Mouse (Mus musculus): Measurements from ENCODE around the gene 4933411K16Rik. TPM values are rescaled to one million over a fixed set of nuclear protein-coding genes. Genes with fewer than 3 reads are reported as not detected.
A peak's percentile ranks its signal among the peaks of the same experiment; 100 is the strongest.

Gene 4933411K16Rik
- total and polyA plus RNA-seq, 2 experiments, result 7.0 to 17.1 TPM

DNA sequence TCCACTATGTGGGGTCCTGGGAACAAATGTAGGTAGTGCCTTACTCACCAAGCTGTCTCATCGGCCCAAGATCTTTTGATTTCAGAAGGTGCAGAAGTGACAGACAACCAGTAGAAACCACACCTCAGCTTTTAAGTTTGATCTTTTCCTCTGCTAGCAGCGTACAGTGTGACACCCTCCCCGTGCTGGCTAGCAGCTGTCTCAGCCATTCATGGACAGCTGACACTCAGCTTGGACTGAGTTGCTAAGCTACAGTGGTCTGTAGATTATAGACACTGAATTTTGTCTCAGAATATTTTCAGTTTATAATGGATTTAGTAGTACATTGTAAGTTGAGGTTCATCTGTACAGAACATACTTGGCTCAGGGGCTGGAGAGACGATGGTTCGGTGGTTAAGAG, 20.9 kb upstream of the 4933411K16Rik start:
- Histone ChIP-seq H3K9ac (ENCODE audit: low read depth, low read length) (no peak overlapping the region), H3K4me1 (ENCODE audit: control insufficient read depth, insufficient read depth, low read length) (peaks cover 2% of the 10 kb centered on the region; the same call in 1 of the 2 replicates), H3K4me3 (ENCODE audit: insufficient read depth, low read depth, low read length) (no peak overlapping the region), H3K27ac (replicated peaks; ENCODE audit: insufficient read depth, low read depth, low read length) (no peak overlapping the region), H3K79me2 (ENCODE audit: control insufficient read depth, insufficient read depth, low read length) (peaks cover 9% of the 10 kb centered on the region; the same call in 1 of the 2 replicates), H3K27me3 (ENCODE audit: control insufficient read depth, insufficient read depth, low read length) (no peaks in the 10 kb centered on the region), H3K36me3 (ENCODE audit: control insufficient read depth, insufficient read depth, low read length) (no peaks in the 10 kb centered on the region)
- DNase-seq (ENCODE audit: extremely low read depth, low read depth, low spot score), result no peak
- 93% methylated on average over 5 of the region's 5 CpGs for WGBS
- TF ChIP-seq CTCF (IDR thresholded peaks at IDR 0.05; ENCODE audit: low read depth, low read length) (no peak), POLR2A (IDR thresholded peaks at IDR 0.05; ENCODE audit: extremely low read depth, insufficient read depth, low read length) (no peak)

DNA sequence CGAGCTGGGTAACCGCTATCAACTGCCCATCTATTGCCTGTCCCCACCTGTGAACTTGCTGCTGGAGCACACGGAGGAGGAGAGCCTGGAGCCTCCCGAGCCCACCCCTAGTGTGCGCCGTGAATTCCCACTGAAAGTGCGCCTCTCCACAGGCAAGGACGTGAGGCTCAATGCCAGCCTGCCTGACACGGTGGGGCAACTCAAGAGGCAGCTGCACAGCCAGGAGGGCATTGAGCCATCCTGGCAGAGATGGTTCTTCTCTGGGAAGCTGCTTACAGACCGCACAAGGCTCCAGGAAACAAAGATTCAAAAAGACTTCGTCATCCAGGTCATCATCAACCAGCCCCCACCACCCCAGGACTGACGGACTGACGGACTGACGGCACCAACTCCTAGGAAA, 18.4 kb upstream of the 4933411K16Rik start:
- Histone ChIP-seq H3K9ac (ENCODE audit: low read depth, low read length) (no peak overlapping the region), H3K4me3 (ENCODE audit: insufficient read depth, low read depth, low read length) (no peak overlapping the region), H3K4me1 (ENCODE audit: control insufficient read depth, insufficient read depth, low read length) (peaks cover 2% of the 10 kb centered on the region; the same call in 1 of the 2 replicates), H3K27ac (replicated peaks; ENCODE audit: insufficient read depth, low read depth, low read length) (no peak overlapping the region), H3K27me3 (ENCODE audit: control insufficient read depth, insufficient read depth, low read length) (no peaks in the 10 kb centered on the region), H3K79me2 (ENCODE audit: control insufficient read depth, insufficient read depth, low read length) (no peaks in the 10 kb centered on the region; the same call in 1 of the 2 replicates), H3K36me3 (ENCODE audit: control insufficient read depth, insufficient read depth, low read length) (no peaks in the 10 kb centered on the region)
- TF ChIP-seq POLR2A (IDR thresholded peaks at IDR 0.05; ENCODE audit: extremely low read depth, insufficient read depth, low read length) (no peak), CTCF (IDR thresholded peaks at IDR 0.05; ENCODE audit: low read depth, low read length) (no peak)
- WGBS, result 95% methylated on average over 14 of the region's 14 CpGs
- DNase-seq (ENCODE audit: extremely low read depth, low read depth, low spot score), result no peak

DNA sequence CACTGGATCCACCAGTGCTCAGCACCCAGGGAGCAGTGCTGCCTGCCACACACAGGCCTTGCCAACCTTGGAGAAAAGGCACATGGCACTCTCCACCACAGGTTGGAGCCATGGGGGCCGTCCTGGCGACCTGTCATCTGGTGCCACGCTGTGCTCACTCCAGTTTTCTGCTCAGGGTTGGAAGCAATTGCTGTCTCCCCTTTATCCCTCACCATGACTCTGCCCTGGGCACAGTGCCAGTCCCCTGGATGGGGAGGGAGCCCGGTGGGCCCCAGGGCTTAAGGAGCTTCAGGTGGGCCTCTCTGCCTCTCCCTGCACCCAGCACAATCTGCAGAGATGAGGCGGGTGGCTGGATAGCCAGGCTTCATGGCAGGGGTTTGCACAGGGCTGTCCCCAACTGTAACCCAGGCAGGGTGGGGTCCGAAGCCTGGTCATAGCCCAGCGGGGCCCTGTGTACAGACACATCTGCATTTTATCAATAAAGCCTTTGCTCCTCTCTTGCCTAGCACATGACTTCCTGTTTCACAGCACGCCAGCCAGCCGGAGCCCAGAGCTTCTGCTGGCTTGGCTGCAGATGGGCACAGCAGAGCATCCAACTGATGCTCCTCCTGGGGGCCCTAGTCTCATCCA, 17.8 kb upstream of the 4933411K16Rik start:
- no peaks in the 10 kb centered on the region for H3K79me2 ChIP-seq (ENCODE audit: control insufficient read depth, insufficient read depth, low read length)
- TF ChIP-seq CTCF (IDR thresholded peaks at IDR 0.05; ENCODE audit: low read depth, low read length) (no peak), POLR2A (IDR thresholded peaks at IDR 0.05; ENCODE audit: extremely low read depth, insufficient read depth, low read length) (no peak)
- no peaks in the 10 kb centered on the region for H3K36me3 ChIP-seq (ENCODE audit: control insufficient read depth, insufficient read depth, low read length)
- WGBS, result 79% methylated on average over 9 of the region's 9 CpGs
- H3K27me3 ChIP-seq (ENCODE audit: control insufficient read depth, insufficient read depth, low read length), result no peaks in the 10 kb centered on the region
- H3K27ac ChIP-seq (replicated peaks; ENCODE audit: insufficient read depth, low read depth, low read length), result no peak overlapping the region
- no peak overlapping the region for H3K9ac ChIP-seq (ENCODE audit: low read depth, low read length)
- H3K4me1 ChIP-seq (ENCODE audit: control insufficient read depth, insufficient read depth, low read length), result peaks cover 2% of the 10 kb centered on the region; the same call in 1 of the 2 replicates
- DNase-seq (ENCODE audit: extremely low read depth, low read depth, low spot score), result no peak
- H3K4me3 ChIP-seq (ENCODE audit: insufficient read depth, low read depth, low read length), result no peak overlapping the region

DNA sequence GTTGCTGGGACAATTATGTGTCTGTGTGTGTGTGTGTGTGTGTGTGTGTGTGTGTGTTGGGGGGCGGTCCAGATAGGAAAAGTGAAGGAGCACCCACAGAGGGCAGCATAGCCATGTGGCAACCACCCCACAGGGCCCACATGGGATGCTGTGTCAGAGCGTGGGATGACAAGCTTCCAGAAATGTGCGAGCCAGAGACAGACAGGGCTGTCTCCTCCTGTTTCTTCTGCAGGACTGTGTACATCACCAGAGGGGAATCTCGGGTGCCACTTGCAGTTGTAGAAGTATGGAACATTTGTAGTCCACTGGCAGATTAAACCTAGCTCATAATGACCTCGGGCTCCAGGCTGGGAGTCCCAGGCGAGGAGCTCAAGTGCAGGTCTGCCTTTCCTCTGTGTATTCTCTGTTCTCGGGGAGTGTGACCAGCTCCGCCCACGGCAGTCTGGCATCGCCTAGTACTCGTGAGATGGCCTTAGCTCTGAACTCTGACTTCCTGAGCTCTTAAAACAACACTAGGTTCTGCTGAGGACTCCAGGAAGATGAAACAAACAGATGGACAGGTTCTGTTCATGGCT, 17.1 kb upstream of the 4933411K16Rik start:
- H3K27ac ChIP-seq (replicated peaks; ENCODE audit: insufficient read depth, low read depth, low read length), result no peak overlapping the region
- TF ChIP-seq POLR2A (IDR thresholded peaks at IDR 0.05; ENCODE audit: extremely low read depth, insufficient read depth, low read length) (no peak), CTCF (IDR thresholded peaks at IDR 0.05; ENCODE audit: low read depth, low read length) (no peak)
- no peak overlapping the region for H3K9ac ChIP-seq (ENCODE audit: low read depth, low read length)
- DNase-seq (ENCODE audit: extremely low read depth, low read depth, low spot score), result no peak
- no peaks in the 10 kb centered on the region for H3K36me3 ChIP-seq (ENCODE audit: control insufficient read depth, insufficient read depth, low read length)
- H3K4me3 ChIP-seq (ENCODE audit: insufficient read depth, low read depth, low read length), result no peak overlapping the region
- no peaks in the 10 kb centered on the region for H3K27me3 ChIP-seq (ENCODE audit: control insufficient read depth, insufficient read depth, low read length)
- WGBS, result 62% methylated on average over 11 of the region's 11 CpGs
- peaks cover 2% of the 10 kb centered on the region; the same call in 1 of the 2 replicates for H3K4me1 ChIP-seq (ENCODE audit: control insufficient read depth, insufficient read depth, low read length)
- no peaks in the 10 kb centered on the region for H3K79me2 ChIP-seq (ENCODE audit: control insufficient read depth, insufficient read depth, low read length)

GRCm38 (mm10) chr19:42035456-42036248, 16.4 kb upstream of the 4933411K16Rik start, which contains the start of gene Ankrd2:
Gene Ankrd2, plus strand, starts transcription at chr19:42036000.
- Histone ChIP-seq H3K36me3 (ENCODE audit: control insufficient read depth, insufficient read depth, low read length) (no peaks in the 10 kb centered on the region), H3K4me1 (ENCODE audit: control insufficient read depth, insufficient read depth, low read length) (peaks cover 2% of the 10 kb centered on the region; the same call in 1 of the 2 replicates), H3K4me3 (ENCODE audit: insufficient read depth, low read depth, low read length) (no peak within 1 kb of the TSS), H3K9ac (ENCODE audit: low read depth, low read length) (peak within 1 kb of the TSS; percentile 10; the same call in 1 of the 2 replicates), H3K27me3 (ENCODE audit: control insufficient read depth, insufficient read depth, low read length) (no peaks in the 10 kb centered on the region), H3K79me2 (ENCODE audit: control insufficient read depth, insufficient read depth, low read length) (no peaks in the 10 kb centered on the region), H3K27ac (replicated peaks; ENCODE audit: insufficient read depth, low read depth, low read length) (no peak within 1 kb of the TSS)
- 50% methylated on average over 19 of the region's 19 CpGs for WGBS
- DNase-seq (ENCODE audit: extremely low read depth, low read depth, low spot score), result peak; percentile 92
- TF ChIP-seq CTCF (IDR thresholded peaks at IDR 0.05; ENCODE audit: low read depth, low read length) (peak; percentile 93), POLR2A (IDR thresholded peaks at IDR 0.05; ENCODE audit: extremely low read depth, insufficient read depth, low read length) (0 out of 2 replicates have a peak, but pooled peaks have one; percentile 13)

Data from liver, adult 2 months (tissue).